Mouse (Mus musculus) olfactory bulb, adult 2 months (tissue): ENCODE measurements around the gene Cebpa.

Experiments used
- CTCF ChIP-seq: fragments of 200-500 bp; IDR thresholded peaks from 2 replicates; pipeline ENCODE4 v1.5.1; 2012; ENCODE audit warnings: low read depth, mild to moderate bottlenecking, low read length, moderate library complexity; ENCODE audit not compliant: insufficient read depth
- POLR2A ChIP-seq: fragments of 200-500 bp; IDR thresholded peaks from 2 replicates; pipeline ENCODE4 v1.6.1; 2012; ENCODE audit warnings: mild to moderate bottlenecking, low read depth, low read length, moderate library complexity; ENCODE audit not compliant: insufficient read depth

GRCm38 (mm10) chr7:35157512-35157911 is 38.4 kb downstream of the Cebpa start:
- TF ChIP-seq CTCF (no peak), POLR2A (no peak)
